15 mouse cellular contexts compared by ENCODE assay signal in the genomic region with DNA sequence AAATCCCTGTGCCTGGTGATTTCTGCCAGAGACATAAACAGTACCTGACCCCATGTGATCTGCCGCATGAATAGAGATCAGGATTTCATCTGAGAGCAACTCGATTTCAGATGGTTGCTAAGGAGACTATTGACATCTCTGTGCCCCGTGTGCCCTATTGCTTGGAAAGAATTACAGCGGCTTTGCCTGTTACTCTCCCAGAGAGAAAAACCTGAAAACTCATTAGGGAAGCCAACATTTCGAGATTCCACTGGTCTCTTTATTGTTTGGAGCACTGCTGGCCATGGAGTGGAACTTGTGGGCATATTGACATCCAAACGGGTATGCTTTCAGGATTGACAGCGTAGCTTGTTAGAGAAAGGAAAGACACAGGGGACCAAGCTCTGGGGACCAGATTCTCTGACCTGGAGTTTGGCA. TPM values are rescaled to one million over a fixed set of nuclear protein-coding genes. Genes with fewer than 3 reads are reported as not detected.
DNase-seq lines count a peak whose midpoint lies in the region; ATAC-seq and TF ChIP-seq lines count a peak whose summit lies in the region.
"Had no signal": no experiment of that assay in that cellular context is flagged by ENCODE, and none has a peak within 500 bp of the region (broad histone marks: within the 10 kb centered on the region; RNA-seq: fewer than 3 reads in every experiment).

No protein-coding gene starts in this region.

- no peaks in the 10 kb centered on the region for H3K36me3 ChIP-seq in forebrain, embryonic 10.5 days (replicated peaks)
- H3K36me3 ChIP-seq in hindbrain, embryonic 16.5 days (ENCODE audit: control insufficient read depth, insufficient read depth, low read length) = no peaks in the 10 kb centered on the region
- H3K36me3 ChIP-seq in midbrain, postnatal 0 days (ENCODE audit: insufficient read depth, low read length) = no peaks in the 10 kb centered on the region
- H3K36me3 ChIP-seq: embryonic facial prominence, embryonic 15.5 days had no signal

- peak overlapping the region; percentile 37; the same call in 1 of the 2 replicates for H3K4me2 ChIP-seq in hindbrain, embryonic 16.5 days (ENCODE audit: low read length)
- no peak overlapping the region for H3K4me2 ChIP-seq in midbrain, postnatal 0 days (ENCODE audit: low read depth, low read length, poor library complexity, severe bottlenecking)
- H3K4me2 ChIP-seq: embryonic facial prominence, embryonic 15.5 days had no signal

- H3K4me1 ChIP-seq in forebrain, embryonic 10.5 days = peaks cover 57% of the 10 kb centered on the region
- H3K4me1 ChIP-seq in hindbrain, embryonic 16.5 days (ENCODE audit: control insufficient read depth, insufficient read depth, low read depth, low read length) = peaks cover 30% of the 10 kb centered on the region
- peaks cover 19% of the 10 kb centered on the region for H3K4me1 ChIP-seq in midbrain, postnatal 0 days (ENCODE audit: insufficient read depth, low read length)

- peak; percentile 50 for DNase-seq in brain, embryonic 18.5 days (ENCODE audit: low read depth, low spot score)
- peak; percentile 65 for DNase-seq in forebrain, embryonic 10.5 days (ENCODE audit: extremely low spot score, low spot score)
- peak; percentile 63 for DNase-seq in midbrain, postnatal 0 days (ENCODE audit: low spot score)
- no peak for DNase-seq in lung, postnatal 14 days
- DNase-seq in gastrocnemius, postnatal 4 days (ENCODE audit: low spot score in 2 of 2) = no peak
- DNase-seq in left cerebral cortex, adult 9 months (ENCODE audit: low spot score in 2 of 2) = no peak
- no peak for DNase-seq in right cerebral cortex, postnatal 4 days
- DNase-seq: heart, adult 2 months; lung, adult 18-20 months; right cerebral cortex, postnatal 14 days; thymus, adult 18-20 months had no signal

- H3K9me3 ChIP-seq in forebrain, embryonic 10.5 days = no peaks in the 10 kb centered on the region
- no peaks in the 10 kb centered on the region for H3K9me3 ChIP-seq in hindbrain, embryonic 16.5 days (ENCODE audit: control insufficient read depth, low read length)
- H3K9me3 ChIP-seq in midbrain, postnatal 0 days (ENCODE audit: low read length) = no peaks in the 10 kb centered on the region
- H3K9me3 ChIP-seq: embryonic facial prominence, embryonic 15.5 days had no signal

- WGBS in forebrain, embryonic 10.5 days = 11% methylated on average over 7 of the region's 7 CpGs
- WGBS in hindbrain, embryonic 16.5 days = 7% methylated on average over 7 of the region's 7 CpGs
- WGBS in midbrain, postnatal 0 days = 6% methylated on average over 7 of the region's 7 CpGs

- H3K27me3 ChIP-seq in forebrain, embryonic 10.5 days (ENCODE audit: poor library complexity, severe bottlenecking) = no peaks in the 10 kb centered on the region
- H3K27me3 ChIP-seq in hindbrain, embryonic 16.5 days (replicated peaks; ENCODE audit: control insufficient read depth, insufficient read depth, low read length) = no peaks in the 10 kb centered on the region
- H3K27me3 ChIP-seq in midbrain, postnatal 0 days (ENCODE audit: insufficient read depth, low read length) = no peaks in the 10 kb centered on the region
- H3K27me3 ChIP-seq: CH12.LX; embryonic facial prominence, embryonic 15.5 days had no signal

- peak overlapping the region; percentile 35; the same call in 1 of the 2 replicates for H3K9ac ChIP-seq in hindbrain, embryonic 16.5 days (ENCODE audit: low read depth, low read length)
- no peak overlapping the region for H3K9ac ChIP-seq in midbrain, postnatal 0 days (replicated peaks; ENCODE audit: low read length, poor library complexity, severe bottlenecking)
- H3K9ac ChIP-seq: embryonic facial prominence, embryonic 15.5 days had no signal

- H3K4me3 ChIP-seq in forebrain, embryonic 10.5 days = peak overlapping the region; percentile 31
- no peak overlapping the region for H3K4me3 ChIP-seq in hindbrain, embryonic 16.5 days (ENCODE audit: low read length)
- H3K4me3 ChIP-seq in midbrain, postnatal 0 days (ENCODE audit: low read depth, low read length) = no peak overlapping the region
- H3K4me3 ChIP-seq: embryonic facial prominence, embryonic 15.5 days; heart, adult 2 months had no signal

- ATAC-seq in hindbrain, embryonic 16.5 days = peak; percentile 70
- ATAC-seq in midbrain, postnatal 0 days (ENCODE audit: low FRiP score) = peak; percentile 62
- ATAC-seq: intestine, postnatal 0 days had no signal

- no peak for TF ChIP-seq CTCF in midbrain, postnatal 0 days (IDR thresholded peaks at IDR 0.05)

- H3K27ac ChIP-seq in forebrain, embryonic 10.5 days = peak overlapping the region; percentile 84
- H3K27ac ChIP-seq in hindbrain, embryonic 16.5 days (ENCODE audit: low read depth, low read length) = peak overlapping the region; percentile 79
- H3K27ac ChIP-seq in midbrain, postnatal 0 days (ENCODE audit: low read depth, low read length) = peak overlapping the region; percentile 75
- H3K27ac ChIP-seq: embryonic facial prominence, embryonic 15.5 days; heart, adult 2 months had no signal

RNA-seq across cellular contexts. Expression of a gene that starts 22.6 kb away (rescaled TPM):
- polyA plus RNA-seq in forebrain, embryonic 10.5 days (2016; fragmentation: Nextera tagmentation; extraction: Ambion mirVana) = 57.3 and 59.0 TPM in 2 replicates
- 33.2 and 34.1 TPM in 2 replicates for polyA plus RNA-seq in hindbrain, embryonic 16.5 days (2015; fragmentation: Nextera tagmentation; extraction: Ambion mirVana)
- 22.7 and 23.4 TPM in 2 replicates for total RNA-seq in midbrain, postnatal 0 days (2014; rRNA removed)
- 38.4 and 42.6 TPM in 2 replicates for polyA plus RNA-seq in midbrain, postnatal 0 days (2015; fragmentation: Nextera tagmentation; extraction: Ambion mirVana)
- total RNA-seq in gastrocnemius, postnatal 4 days (2021) = 10 to 100 TPM; 19.1 to 19.5 TPM

Comparison
In these comparisons a context has a peak if more than half of its experiments do, and no peak if none do; other contexts are left out.
1. DNase-seq: peak in brain, embryonic 18.5 days (single experiment), forebrain, embryonic 10.5 days (single experiment) and midbrain, postnatal 0 days (single experiment); none in lung, postnatal 14 days (single experiment), gastrocnemius, postnatal 4 days (0 of 2), left cerebral cortex, adult 9 months (0 of 2) and right cerebral cortex, postnatal 4 days (single experiment).
2. Peak in every context shown above with its lines, with median percentiles within 50 percentile points of each other: H3K27ac ChIP-seq.